Mouse (Mus musculus) colon, adult 2 months (tissue): ENCODE data around the gene Rc3h1. TPM values are rescaled to one million over a fixed set of nuclear protein-coding genes. Genes with fewer than 3 reads are reported as not detected.

Experiments used
- polyA plus RNA-seq: library from polyadenylated mRNA; depleted of rRNA; stranded (reverse); fragments of >200 nt; gene quantifications from 2 replicates; pipeline ENCODE4 v1.2.3, GENCODE M21; 2012; rRNA removed

Rc3h1 gene
- 10.5 and 11.5 TPM in 2 replicates for polyA plus RNA-seq

DNA sequence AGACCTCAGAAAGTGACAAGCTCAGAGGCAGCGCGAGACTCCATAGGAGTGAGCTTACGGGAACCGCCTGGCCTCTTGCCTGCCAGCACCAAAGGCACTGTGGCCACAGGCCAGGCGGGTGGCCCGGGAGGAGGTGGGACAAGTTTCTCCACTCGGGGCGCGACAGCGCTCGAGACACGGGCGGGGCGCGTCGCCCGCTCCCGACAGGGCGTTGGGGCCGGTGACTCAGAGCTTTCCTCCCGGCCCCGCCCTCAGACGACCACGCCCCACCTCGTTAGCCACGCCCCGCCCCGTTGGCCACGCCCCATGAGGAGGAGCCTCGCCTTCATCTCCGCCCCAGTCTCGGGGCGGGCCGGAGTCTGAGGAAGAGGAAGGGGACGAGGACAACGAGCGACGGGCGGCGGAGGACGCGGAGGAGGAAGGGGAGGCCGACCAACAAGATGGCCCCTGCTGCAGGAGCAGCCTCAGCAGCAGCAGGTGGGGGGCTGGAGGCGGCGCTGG, at the start of gene Rc3h1:
Gene Rc3h1 (plus strand): TSS at position 362 of the 501 bp plus-strand sequence.

DNA sequence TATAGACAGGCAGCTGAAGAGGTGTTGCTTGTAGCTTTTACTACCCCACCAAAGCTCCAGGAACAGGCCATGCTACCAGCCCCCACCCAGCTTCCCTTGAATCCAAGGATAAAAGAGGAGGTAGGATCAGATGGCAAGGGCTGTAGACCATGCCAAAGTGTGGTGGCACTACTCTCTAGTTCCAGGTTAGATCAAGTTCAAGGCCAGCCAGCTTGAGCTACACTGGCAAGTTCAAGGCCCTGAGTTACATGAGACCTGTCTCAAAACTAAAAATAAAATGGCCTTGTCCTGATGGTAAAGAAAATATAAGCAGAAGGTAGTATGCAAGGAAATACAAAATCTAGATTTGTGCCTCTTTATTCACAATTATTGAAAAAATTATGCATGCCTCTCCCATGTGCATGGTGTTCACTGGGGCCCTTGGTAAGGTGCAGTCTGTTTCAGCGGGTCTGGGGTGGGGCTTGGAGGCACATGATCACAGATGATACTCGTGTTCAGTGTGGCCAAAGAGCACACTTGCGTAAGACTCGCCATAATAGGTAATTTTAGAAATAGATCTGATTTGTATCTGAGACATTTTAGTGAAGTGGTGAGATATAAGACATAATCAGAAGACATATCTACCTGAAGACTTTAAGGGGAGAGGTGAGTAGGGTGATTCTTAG, 72.0 kb downstream of the Rc3h1 start, which contains the start of gene Serpinc1:
Gene Serpinc1 (plus strand): TSS at position 515 of the 665 bp plus-strand sequence.

Other genes with a start within 250 kb of the Rc3h1 start
- 5.1 and 6.0 TPM in 2 replicates for gene Rabgap1l, start 113.2 kb upstream of the Rc3h1 start, polyA plus RNA-seq
- 2.3 and 2.6 TPM in 2 replicates for gene Serpinc1, start 72.2 kb downstream of the Rc3h1 start, polyA plus RNA-seq
- gene Zbtb37, start 128.4 kb downstream of the Rc3h1 start, polyA plus RNA-seq, result 0.45 and 0.47 TPM in 2 replicates
- gene Dars2, start 164.2 kb downstream of the Rc3h1 start, polyA plus RNA-seq, result 6.7 and 7.2 TPM in 2 replicates
- 0.87 and 0.98 TPM in 2 replicates for gene Cenpl, start 164.3 kb downstream of the Rc3h1 start, polyA plus RNA-seq
- gene Klhl20, start 225.1 kb downstream of the Rc3h1 start, polyA plus RNA-seq, result 3.2 and 4.1 TPM in 2 replicates
- 0.02 and 0.06 TPM in 2 replicates for gene Ankrd45, start 236.3 kb downstream of the Rc3h1 start, polyA plus RNA-seq